Mouse (Mus musculus) thymus, postnatal 0 days (tissue): ENCODE measurements at regions not wholly inside any gene's neighbourhood (a gene's known extent, or its start where the extent isn't known, plus 50 kb on each side); places are given as distances from the start of the nearest gene placed in this dataset.

Experiments used
- DNase-seq: peaks from one replicate; pipeline ENCODE4 v3.0.0-alpha.2; 2015; ENCODE audit warnings: low spot score

DNA sequence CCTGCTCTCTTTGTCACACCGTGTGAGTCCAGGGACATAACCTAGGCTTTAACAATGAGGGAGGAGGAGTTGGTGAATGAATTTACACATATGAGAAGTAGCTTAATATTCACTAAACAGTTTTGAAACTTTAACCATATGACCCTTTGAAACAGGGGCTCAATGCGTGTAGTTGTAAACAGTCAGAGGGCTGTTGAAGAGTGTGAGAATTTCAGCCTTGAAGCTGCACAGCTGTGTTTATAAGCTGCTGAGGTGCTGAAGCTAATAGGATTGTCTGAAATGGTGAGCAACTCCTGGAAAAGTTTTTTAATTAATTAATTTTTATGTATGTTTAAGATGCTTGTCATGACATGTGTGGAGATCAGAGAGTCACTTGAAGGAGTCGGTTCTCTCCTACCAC lies 59.8 kb upstream of the Rgma start:
- DNase-seq = no peak

DNA sequence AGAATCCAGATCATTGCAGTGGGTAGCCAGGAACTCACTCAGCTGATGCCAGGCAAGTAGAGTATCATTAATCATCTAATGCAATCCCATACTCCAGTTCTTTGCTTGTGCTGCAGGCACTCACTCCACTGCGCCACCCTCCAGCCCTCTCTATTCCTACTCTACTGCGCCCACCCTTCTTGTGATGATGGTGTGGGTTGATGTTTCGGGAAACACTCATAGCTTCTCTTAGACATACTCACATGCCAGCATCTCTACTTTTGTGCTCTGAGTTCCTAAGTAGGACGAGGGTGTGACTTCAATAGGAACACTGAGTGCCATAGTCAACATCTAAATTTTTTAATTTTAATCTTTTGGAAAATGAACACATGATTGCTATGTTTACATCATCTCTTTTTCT lies 57.7 kb upstream of the Rgma start:
- DNase-seq = no peak

- no peak for DNase-seq
Observed at GRCm38 (mm10) chr7:73319004-73319403, 56.3 kb upstream of the Rgma start.

- DNase-seq = no peak
Observed at GRCm38 (mm10) chr7:73319994-73320393, 55.3 kb upstream of the Rgma start.

- DNase-seq = no peak
Observed at GRCm38 (mm10) chr7:73322466-73323151, 52.7 kb upstream of the Rgma start.

DNA sequence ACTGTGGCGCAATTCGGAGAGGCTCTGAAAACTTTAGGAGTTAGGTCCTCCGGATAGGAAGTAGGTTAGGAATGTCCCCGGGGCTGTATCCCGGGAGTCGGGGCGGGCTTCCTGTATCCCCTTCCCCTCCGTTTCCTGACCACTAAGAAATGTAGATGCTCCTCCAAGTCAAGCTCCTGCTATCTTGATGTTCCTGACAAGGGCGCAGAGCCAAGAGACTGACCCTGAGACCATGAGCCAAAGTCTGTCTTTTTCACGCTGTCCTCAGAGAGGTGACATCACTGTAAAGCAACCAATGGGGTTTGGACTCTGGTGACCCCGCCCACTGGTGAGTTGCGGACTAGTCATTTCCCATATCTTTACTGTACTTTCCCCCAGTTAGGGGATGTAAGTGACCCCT lies 51.8 kb upstream of the Rgma start:
- no peak for DNase-seq

- no peak for DNase-seq
Observed at GRCm38 (mm10) chr7:73325503-73325902, 49.8 kb upstream of the Rgma start.
